Mouse (Mus musculus) c-Kit-negative CD71-positive TER-119-positive erythroid progenitor cells, embryonic 14.5 days (primary cell): ENCODE results near the gene Srp72.

Experiments used
- DNase-seq: peaks from one replicate; pipeline ENCODE4 v3.0.0-alpha.2; 2013; ENCODE audit warnings: low read depth, low spot score

Gene Srp72

GRCm38 (mm10) chr5:77044362-77044761 is 69.9 kb downstream of the Srp72 start:
- no peak for DNase-seq
